Mouse (Mus musculus): ENCODE data around the gene Tpgs1.

- peak; percentile 100 for TF ChIP-seq CTCF (conservative IDR thresholded peaks at IDR 0.05; ENCODE audit: low read length)
- no peak for TF ChIP-seq NANOG (IDR thresholded peaks at IDR 0.05; ENCODE audit: borderline replicate concordance, low read length)
- TF ChIP-seq POU5F1 (IDR thresholded peaks at IDR 0.05; ENCODE audit: borderline replicate concordance, low read length): no peak
Observed at GRCm38 (mm10) chr10:79664131-79664665, 5.0 kb upstream of the Tpgs1 start, which contains the start of gene Madcam1.
